Mouse (Mus musculus) cerebellum, adult 2 months (tissue): ENCODE measurements around the gene Klhl10.

Experiments
- CTCF ChIP-seq: fragments of 200-500 bp; IDR thresholded peaks from 2 replicates; pipeline ENCODE4 v1.5.1; 2011; ENCODE audit warnings: low read depth, mild to moderate bottlenecking, control low read depth, low read length, moderate library complexity, borderline replicate concordance; ENCODE audit not compliant: insufficient read depth
- POLR2A ChIP-seq: fragments of 200-500 bp; IDR thresholded peaks from 2 replicates; pipeline ENCODE4 v1.6.1; 2011; ENCODE audit warnings: low read length, control low read depth, borderline replicate concordance; ENCODE audit not compliant: insufficient read depth

- TF ChIP-seq CTCF (no peak), POLR2A (no peak)
Measured at GRCm38 (mm10) chr11:100465833-100466232, 24.1 kb downstream of the Klhl10 start.
